Comparison of ENCODE assay signal across 9 mouse cellular contexts in genomic region chr5:122500563-122500962, GRCm38 (mm10). TPM values are rescaled to one million over a fixed set of nuclear protein-coding genes. Genes with fewer than 3 reads are reported as not detected.
DNase-seq lines count a peak whose midpoint lies in the region; ATAC-seq and TF ChIP-seq lines count a peak whose summit lies in the region.
"Had no signal": no experiment of that assay in that cellular context is flagged by ENCODE, and none has a peak within 500 bp of the region (broad histone marks: within the 10 kb centered on the region; RNA-seq: fewer than 3 reads in every experiment).

No protein-coding gene starts in this region.

- intact Hi-C loops in heart, postnatal 10 days (cut with DNase I), result no loop called here

- peaks cover 24% of the 10 kb centered on the region for H3K36me3 ChIP-seq in heart, embryonic 12.5 days
- peaks cover 50% of the 10 kb centered on the region for H3K36me3 ChIP-seq in E14TG2a.4 (ENCODE audit: insufficient read depth, low read length)
- peaks cover 11% of the 10 kb centered on the region for H3K36me3 ChIP-seq in forebrain, embryonic 15.5 days
- H3K36me3 ChIP-seq in liver, embryonic 15.5 days (replicated peaks), result peaks cover 35% of the 10 kb centered on the region

- 19% methylated on average over 5 of the region's 5 CpGs for WGBS in heart, embryonic 12.5 days
- WGBS in forebrain, embryonic 15.5 days, result 36% methylated on average over 5 of the region's 5 CpGs
- 24% methylated on average over 5 of the region's 5 CpGs for WGBS in liver, embryonic 15.5 days (ENCODE audit: insufficient replicate concordance)

- H3K9ac ChIP-seq in heart, embryonic 12.5 days, result peak overlapping the region; percentile 99
- H3K9ac ChIP-seq in forebrain, embryonic 15.5 days (replicated peaks), result peak overlapping the region; percentile 100
- peak overlapping the region; percentile 97 for H3K9ac ChIP-seq in liver, embryonic 15.5 days

- peak overlapping the region; percentile 87 for H3K4me2 ChIP-seq in heart, embryonic 12.5 days
- H3K4me2 ChIP-seq in forebrain, embryonic 15.5 days (replicated peaks), result peak overlapping the region; percentile 59
- peak overlapping the region; percentile 99 for H3K4me2 ChIP-seq in liver, embryonic 15.5 days

- DNase-seq in heart, postnatal 10 days, result no peak
- no peak for DNase-seq in left cerebral cortex, adult 9 months (ENCODE audit: low spot score in 2 of 2)
- no peak for DNase-seq in embryo, embryonic 10.5 days (ENCODE audit: low spot score)
- DNase-seq: thymus, postnatal 14 days had no signal

- ATAC-seq in heart, embryonic 12.5 days (ENCODE audit: insufficient number of reproducible peaks, low FRiP score), result no peak
- no peak for ATAC-seq in forebrain, embryonic 15.5 days (replicated peaks)
- ATAC-seq in liver, embryonic 15.5 days (ENCODE audit: insufficient read depth), result no peak
- no peak for ATAC-seq in inflammation-experienced regulatory T-cells, adult 6 months

- peak overlapping the region; percentile 96 for H3K4me3 ChIP-seq in heart, embryonic 12.5 days
- H3K4me3 ChIP-seq in E14TG2a.4 (replicated peaks; ENCODE audit: low read length), result peak overlapping the region; percentile 91
- peak overlapping the region; percentile 100 for H3K4me3 ChIP-seq in forebrain, embryonic 15.5 days
- peak overlapping the region; percentile 98 for H3K4me3 ChIP-seq in liver, embryonic 15.5 days (replicated peaks)

- no peaks in the 10 kb centered on the region for H3K27me3 ChIP-seq in heart, embryonic 12.5 days (replicated peaks)
- H3K27me3 ChIP-seq in E14TG2a.4 (ENCODE audit: insufficient read depth, low read length), result no peaks in the 10 kb centered on the region
- H3K27me3 ChIP-seq in forebrain, embryonic 15.5 days, result no peaks in the 10 kb centered on the region
- peaks cover 22% of the 10 kb centered on the region for H3K27me3 ChIP-seq in liver, embryonic 15.5 days

- H3K27ac ChIP-seq in heart, embryonic 12.5 days (ENCODE audit: poor library complexity, severe bottlenecking), result peak overlapping the region; percentile 99
- H3K27ac ChIP-seq in forebrain, embryonic 15.5 days (replicated peaks), result peak overlapping the region; percentile 99; the same call in 1 of the 2 replicates
- H3K27ac ChIP-seq in liver, embryonic 15.5 days (replicated peaks), result peak overlapping the region; percentile 97

- peaks cover 36% of the 10 kb centered on the region for H3K4me1 ChIP-seq in heart, embryonic 12.5 days (replicated peaks)
- H3K4me1 ChIP-seq in E14TG2a.4 (replicated peaks; ENCODE audit: low read depth, low read length), result peaks cover 76% of the 10 kb centered on the region
- H3K4me1 ChIP-seq in forebrain, embryonic 15.5 days, result peaks cover 46% of the 10 kb centered on the region
- peaks cover 42% of the 10 kb centered on the region for H3K4me1 ChIP-seq in liver, embryonic 15.5 days (replicated peaks)

- TF ChIP-seq CTCF in E14TG2a.4 (conservative IDR thresholded peaks at IDR 0.05; ENCODE audit: low read length), result no peak

- H3K9me3 ChIP-seq in heart, embryonic 12.5 days (replicated peaks), result no peaks in the 10 kb centered on the region
- no peaks in the 10 kb centered on the region for H3K9me3 ChIP-seq in E14TG2a.4 (ENCODE audit: low read length)
- no peaks in the 10 kb centered on the region for H3K9me3 ChIP-seq in forebrain, embryonic 15.5 days
- H3K9me3 ChIP-seq in liver, embryonic 15.5 days (replicated peaks), result no peaks in the 10 kb centered on the region

RNA-seq across cellular contexts. Expression of gene Atp2a2, which starts 1.5 kb away (rescaled TPM):
- polyA plus RNA-seq in heart, embryonic 12.5 days (2016; fragmentation: Nextera tagmentation; extraction: Ambion mirVana), result 414 and 424 TPM in 2 replicates
- 1,000 to 10,000 TPM; 7,820 to 7,948 TPM for total RNA-seq in heart, postnatal 10 days (2021)
- polyA plus RNA-seq in forebrain, embryonic 15.5 days (2015; fragmentation: Nextera tagmentation; extraction: Ambion mirVana), result 38.5 and 39.1 TPM in 2 replicates
- polyA plus RNA-seq in liver, embryonic 15.5 days (2015; fragmentation: Nextera tagmentation; extraction: Ambion mirVana), result 13.2 and 14.5 TPM in 2 replicates
- polyA plus RNA-seq in inflammation-experienced regulatory T-cells, adult 6 months (2017; shearing (Covaris generic)), result 10 to 100 TPM; 12.5 to 16.2 (median 13.1) TPM

Comparison
In these comparisons a context has a peak if more than half of its experiments do, and no peak if none do; other contexts are left out.
1. RNA of gene Atp2a2, which starts 1.5 kb away (polyA plus RNA-seq): 414 to 424 TPM in heart, embryonic 12.5 days; 38.5 to 39.1 TPM in forebrain, embryonic 15.5 days, 13.2 to 14.5 TPM in liver, embryonic 15.5 days and 12.5 to 16.2 TPM in inflammation-experienced regulatory T-cells, adult 6 months; every median in the first group is over 10 times any median in the second.
2. Peak in every context shown above with its lines, with median percentiles within 50 percentile points of each other: H3K27ac ChIP-seq, H3K4me2 ChIP-seq, H3K4me3 ChIP-seq and H3K9ac ChIP-seq.